Mouse (Mus musculus) thymus, postnatal 14 days (tissue): ENCODE data around the gene Ptbp2.

Source experiments
- DNase-seq: peaks from one replicate; pipeline ENCODE4 v3.0.0; 2021

The Ptbp2 gene

GRCm38 (mm10) chr3:119784366-119784765 is at the start of gene Ptbp2:
Gene Ptbp2, minus strand, starts transcription at chr3:119784466.
- DNase-seq: no peak

GRCm38 (mm10) chr3:119814678-119815077 is 30.4 kb upstream of the Ptbp2 start:
- DNase-seq: no peak

GRCm38 (mm10) chr3:119806123-119806522 is 21.9 kb upstream of the Ptbp2 start:
- no peak for DNase-seq

GRCm38 (mm10) chr3:119794677-119795365 is 10.6 kb upstream of the Ptbp2 start:
- no peak for DNase-seq

GRCm38 (mm10) chr3:119782946-119783701 is 1.1 kb downstream of the Ptbp2 start:
- DNase-seq: peak; percentile 90

GRCm38 (mm10) chr3:119782022-119782945 is 2.0 kb downstream of the Ptbp2 start:
- DNase-seq: peak; percentile 63

- DNase-seq: no peak
Measured at GRCm38 (mm10) chr3:119780876-119781275, 3.4 kb downstream of the Ptbp2 start.

GRCm38 (mm10) chr3:119779261-119779660 is 5.0 kb downstream of the Ptbp2 start:
- no peak for DNase-seq

GRCm38 (mm10) chr3:119778431-119778830 is 5.8 kb downstream of the Ptbp2 start:
- no peak for DNase-seq

GRCm38 (mm10) chr3:119776129-119776528 is 8.1 kb downstream of the Ptbp2 start:
- DNase-seq: no peak

- no peak for DNase-seq
Measured at GRCm38 (mm10) chr3:119772789-119773188, 11.5 kb downstream of the Ptbp2 start.

- no peak for DNase-seq
Measured at GRCm38 (mm10) chr3:119763772-119764171, 20.5 kb downstream of the Ptbp2 start.

- no peak for DNase-seq
Measured at GRCm38 (mm10) chr3:119761732-119762131, 22.5 kb downstream of the Ptbp2 start.

- no peak for DNase-seq
Measured at GRCm38 (mm10) chr3:119753791-119754190, 30.5 kb downstream of the Ptbp2 start.

- no peak for DNase-seq
Measured at GRCm38 (mm10) chr3:119749551-119750249, 34.6 kb downstream of the Ptbp2 start.

GRCm38 (mm10) chr3:119749140-119749539 is 35.1 kb downstream of the Ptbp2 start:
- no peak for DNase-seq

- DNase-seq: no peak
Measured at GRCm38 (mm10) chr3:119746656-119747055, 37.6 kb downstream of the Ptbp2 start.

- DNase-seq: no peak
Measured at GRCm38 (mm10) chr3:119745801-119746200, 38.5 kb downstream of the Ptbp2 start.

- no peak for DNase-seq
Measured at GRCm38 (mm10) chr3:119729863-119730262, 54.4 kb downstream of the Ptbp2 start.

GRCm38 (mm10) chr3:119712066-119712465 is 72.2 kb downstream of the Ptbp2 start:
- DNase-seq: no peak

- DNase-seq: no peak
Measured at GRCm38 (mm10) chr3:119711503-119711902, 72.8 kb downstream of the Ptbp2 start.

GRCm38 (mm10) chr3:119701467-119701866 is 82.8 kb downstream of the Ptbp2 start:
- DNase-seq: no peak

- DNase-seq: no peak
Measured at GRCm38 (mm10) chr3:119684741-119685140, 99.5 kb downstream of the Ptbp2 start.
